Mouse (Mus musculus): ENCODE results near the gene Spatc1l. TPM values are rescaled to one million over a fixed set of nuclear protein-coding genes. Genes with fewer than 3 reads are reported as not detected.
A peak's percentile ranks its signal among the peaks of the same experiment; 100 is the strongest.

Spatc1l gene
- polyA plus RNA-seq (2016; fragmentation: Nextera tagmentation; extraction: Ambion mirVana) = not detected in 2 replicates

DNA sequence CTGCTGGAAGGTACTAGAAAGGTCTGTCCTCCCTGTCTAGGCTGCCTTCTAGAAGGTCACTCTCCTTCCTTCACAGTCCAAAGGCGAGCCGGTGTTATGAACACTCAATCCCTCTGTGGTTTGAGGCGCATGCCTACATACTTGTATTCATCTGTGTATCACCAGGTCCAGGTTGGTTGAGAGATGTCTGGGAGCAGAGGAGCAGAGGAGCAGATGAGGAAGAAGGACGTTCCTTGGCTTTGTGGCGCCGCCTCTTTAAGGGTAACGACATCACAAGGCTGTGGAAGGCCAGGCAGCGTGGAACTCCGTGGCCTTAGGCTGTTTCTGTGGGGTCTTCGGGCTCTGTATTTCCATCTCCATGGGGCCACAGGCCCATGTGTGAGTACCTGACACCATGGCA is at the start of gene Spatc1l:
Gene Spatc1l (plus strand): TSS at position 301 of the 400 bp plus-strand sequence.
- Histone ChIP-seq H3K27ac (no peak within 1 kb of the TSS), H3K4me2 (no peak within 1 kb of the TSS), H3K9me3 (replicated peaks) (no peaks in the 10 kb centered on the region), H3K4me1 (no peaks in the 10 kb centered on the region), H3K9ac (no peak within 1 kb of the TSS), H3K4me3 (no peak within 1 kb of the TSS), H3K36me3 (no peaks in the 10 kb centered on the region), H3K27me3 (replicated peaks) (0 out of 2 replicates have a peak, but pooled peaks cover 4% of the 10 kb centered on the region)
- WGBS (ENCODE audit: insufficient replicate concordance) = 77% methylated on average over 10 of the region's 10 CpGs
- ATAC-seq = no peak

DNA sequence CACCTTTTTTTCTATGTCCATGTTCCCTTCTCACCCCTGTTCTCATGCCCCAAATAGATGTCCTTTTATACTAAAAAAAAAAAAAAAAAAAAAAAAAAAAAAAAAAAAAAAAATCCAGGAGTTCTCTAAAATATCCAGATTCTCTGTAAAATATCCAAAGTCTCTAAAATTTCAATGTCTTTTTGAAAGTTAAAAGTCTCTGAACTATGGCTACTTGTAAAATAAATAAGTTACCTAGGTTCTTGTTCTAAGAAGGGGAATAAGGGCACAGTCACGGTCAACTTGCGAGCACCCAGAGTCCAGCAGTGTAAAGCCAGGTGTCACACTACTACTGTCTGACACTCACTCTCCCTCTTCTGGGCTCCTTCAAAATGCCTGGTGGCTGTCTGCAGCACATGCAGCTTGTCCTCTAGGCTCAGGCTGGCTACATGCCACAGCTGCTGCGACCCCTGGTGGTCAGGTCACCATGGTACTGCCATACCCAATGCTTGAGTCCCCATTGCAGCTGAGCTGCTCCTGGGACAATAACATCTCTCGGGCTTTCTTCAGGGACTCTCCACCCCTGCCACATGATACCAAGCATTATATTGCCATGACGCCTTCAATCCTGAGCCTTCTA is 49.0 kb upstream of the Spatc1l start:
- WGBS (ENCODE audit: insufficient replicate concordance) = 42% methylated on average over 5 of the region's 5 CpGs
- H3K36me3 ChIP-seq = peaks cover 77% of the 10 kb centered on the region
- H3K4me2 ChIP-seq = no peak overlapping the region
- H3K9ac ChIP-seq = no peak overlapping the region
- ATAC-seq = peak; percentile 81
- H3K27ac ChIP-seq = no peak overlapping the region
- no peaks in the 10 kb centered on the region for H3K27me3 ChIP-seq (replicated peaks)
- no peak overlapping the region for H3K4me3 ChIP-seq
- 0 out of 2 replicates have a peak, but pooled peaks cover 5% of the 10 kb centered on the region for H3K4me1 ChIP-seq
- no peaks in the 10 kb centered on the region for H3K9me3 ChIP-seq (replicated peaks)

DNA sequence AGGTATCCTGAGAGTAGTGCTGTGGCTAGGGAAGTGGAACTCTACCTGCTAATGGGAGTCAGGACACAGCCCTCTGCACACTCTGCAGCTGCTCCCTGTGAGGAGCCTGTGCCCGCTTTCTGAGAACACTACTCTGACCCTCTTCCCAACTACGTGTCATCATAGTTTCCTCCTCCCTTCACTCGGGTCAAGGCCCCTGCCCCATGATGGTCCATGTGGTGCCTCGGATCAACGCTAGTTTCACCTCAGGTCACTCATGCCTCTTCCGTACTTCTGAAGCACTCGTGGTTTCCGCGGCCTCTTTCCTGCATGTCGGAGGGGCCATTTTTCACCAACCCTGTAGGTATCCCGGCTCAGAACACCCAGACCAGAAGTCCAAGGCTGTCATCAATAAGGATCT is 31.1 kb upstream of the Spatc1l start:
- Histone ChIP-seq H3K9me3 (replicated peaks) (no peaks in the 10 kb centered on the region), H3K9ac (peak overlapping the region; percentile 49), H3K4me2 (peak overlapping the region; percentile 96), H3K36me3 (peaks cover 29% of the 10 kb centered on the region), H3K27me3 (replicated peaks) (no peaks in the 10 kb centered on the region), H3K4me3 (peak overlapping the region; percentile 72), H3K4me1 (peaks cover 26% of the 10 kb centered on the region), H3K27ac (0 out of 2 replicates have a peak overlapping the region, but pooled peaks have one; percentile 39)
- under 1% methylated on average over 11 of the region's 11 CpGs for WGBS (ENCODE audit: insufficient replicate concordance)
- ATAC-seq = no peak

DNA sequence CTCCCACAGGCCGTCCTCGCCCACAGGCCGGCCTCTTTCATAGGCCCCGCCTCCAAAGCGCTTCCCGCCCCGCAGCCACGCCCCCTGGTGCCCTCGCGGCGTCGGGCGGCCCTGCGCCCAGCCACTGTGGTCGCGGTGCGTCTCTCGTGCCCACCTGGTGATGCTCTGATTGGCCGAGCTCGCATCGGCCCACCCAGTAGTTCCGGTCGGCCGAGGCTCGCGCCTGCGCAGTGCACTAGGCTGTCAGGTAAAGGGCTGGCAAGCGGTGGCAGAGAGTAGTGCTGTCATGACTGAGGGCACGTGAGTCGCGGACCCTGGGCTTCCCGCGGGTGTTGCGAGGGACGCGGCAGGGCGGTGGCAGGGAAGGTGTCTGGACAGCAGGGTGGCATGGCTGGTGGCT is 30.7 kb upstream of the Spatc1l start, which contains the start of gene Lss:
Gene Lss (plus strand): TSS at position 214 of the 400 bp plus-strand sequence.
- ATAC-seq = peak; percentile 99
- Histone ChIP-seq H3K27ac (peak within 1 kb of the TSS; percentile 70), H3K27me3 (replicated peaks) (no peaks in the 10 kb centered on the region), H3K4me3 (peak within 1 kb of the TSS; percentile 72), H3K4me1 (peaks cover 26% of the 10 kb centered on the region), H3K9me3 (replicated peaks) (no peaks in the 10 kb centered on the region), H3K9ac (peak within 1 kb of the TSS; percentile 75), H3K36me3 (peaks cover 34% of the 10 kb centered on the region), H3K4me2 (peak within 1 kb of the TSS; percentile 96)
- WGBS (ENCODE audit: insufficient replicate concordance) = under 1% methylated on average over 37 of the region's 37 CpGs

DNA sequence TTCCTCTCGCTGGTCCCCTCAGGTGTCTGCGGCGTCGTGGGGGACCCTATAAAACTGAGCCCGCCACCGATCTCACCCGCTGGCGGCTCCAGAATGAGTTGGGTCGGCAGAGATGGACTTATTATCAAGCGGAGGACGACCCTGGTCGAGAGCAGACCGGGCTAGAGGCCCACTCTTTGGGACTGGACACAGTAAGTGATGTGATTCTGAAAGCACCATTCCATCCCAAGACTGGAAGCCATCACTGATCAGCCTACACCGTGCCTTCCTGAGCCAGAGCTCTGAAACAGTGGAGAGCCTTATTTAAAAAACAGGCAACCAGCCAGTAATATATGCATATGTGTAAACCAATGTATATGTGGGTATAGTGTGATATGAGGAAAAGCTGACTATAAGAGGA is 30.2 kb upstream of the Spatc1l start:
- 4% methylated on average over 14 of the region's 14 CpGs for WGBS (ENCODE audit: insufficient replicate concordance)
- Histone ChIP-seq H3K9ac (peak overlapping the region; percentile 75), H3K9me3 (replicated peaks) (no peaks in the 10 kb centered on the region), H3K27ac (peak overlapping the region; percentile 70), H3K4me2 (peak overlapping the region; percentile 96), H3K4me3 (peak overlapping the region; percentile 72), H3K36me3 (peaks cover 38% of the 10 kb centered on the region), H3K27me3 (replicated peaks) (no peaks in the 10 kb centered on the region), H3K4me1 (peaks cover 26% of the 10 kb centered on the region)
- ATAC-seq = no peak

DNA sequence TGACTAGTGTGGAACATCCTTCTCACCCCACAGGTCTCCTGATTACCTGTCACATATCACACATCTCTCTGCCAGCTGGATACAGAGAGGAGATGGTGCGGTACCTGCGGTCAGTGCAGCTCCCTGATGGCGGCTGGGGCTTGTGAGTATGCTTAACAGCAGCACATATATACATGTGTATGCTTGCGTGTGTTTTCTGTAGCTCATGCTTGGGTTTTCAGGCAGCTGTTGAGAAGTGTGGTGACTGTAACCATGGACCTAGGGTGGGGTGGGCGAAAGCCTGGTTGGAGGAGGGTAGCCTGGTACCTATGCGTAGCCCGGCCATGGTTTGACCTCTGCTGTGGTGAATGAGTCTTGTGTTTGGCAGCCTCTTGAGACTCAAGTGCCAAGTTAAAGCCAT is 26.5 kb upstream of the Spatc1l start:
- no peak for ATAC-seq
- 90% methylated on average over 7 of the region's 7 CpGs for WGBS (ENCODE audit: insufficient replicate concordance)
- no peak overlapping the region for H3K4me2 ChIP-seq
- no peaks in the 10 kb centered on the region for H3K9me3 ChIP-seq (replicated peaks)
- peaks cover 74% of the 10 kb centered on the region for H3K36me3 ChIP-seq
- H3K9ac ChIP-seq = no peak overlapping the region
- no peaks in the 10 kb centered on the region for H3K27me3 ChIP-seq (replicated peaks)
- H3K4me1 ChIP-seq = peaks cover 24% of the 10 kb centered on the region
- no peak overlapping the region for H3K4me3 ChIP-seq
- H3K27ac ChIP-seq = no peak overlapping the region

DNA sequence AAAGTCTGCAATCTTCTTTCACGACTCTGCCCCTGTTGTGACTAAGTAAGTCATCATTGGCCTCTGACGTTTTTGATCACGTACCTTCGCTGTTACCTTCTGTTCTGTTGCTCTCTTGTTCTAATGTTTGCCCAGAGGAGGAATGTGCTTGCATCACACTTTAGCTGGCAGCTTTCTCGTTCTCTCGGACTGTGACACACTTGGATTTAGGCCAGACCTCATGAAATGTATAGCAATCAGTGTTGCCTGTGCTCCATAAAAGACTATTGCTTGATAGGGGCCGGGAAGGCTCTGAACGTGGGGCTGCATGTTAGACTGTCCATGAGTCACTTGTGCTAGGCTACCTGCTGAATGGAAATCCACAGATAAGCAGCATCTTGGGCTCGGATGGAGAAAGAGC is 24.5 kb upstream of the Spatc1l start:
- no peak for ATAC-seq
- H3K9ac ChIP-seq = no peak overlapping the region
- no peak overlapping the region for H3K4me2 ChIP-seq
- H3K9me3 ChIP-seq (replicated peaks) = no peaks in the 10 kb centered on the region
- peaks cover 7% of the 10 kb centered on the region for H3K4me1 ChIP-seq
- H3K27me3 ChIP-seq (replicated peaks) = no peaks in the 10 kb centered on the region
- no peak overlapping the region for H3K4me3 ChIP-seq
- H3K27ac ChIP-seq = no peak overlapping the region
- 77% methylated on average over 9 of the region's 9 CpGs for WGBS (ENCODE audit: insufficient replicate concordance)
- peaks cover 95% of the 10 kb centered on the region for H3K36me3 ChIP-seq

DNA sequence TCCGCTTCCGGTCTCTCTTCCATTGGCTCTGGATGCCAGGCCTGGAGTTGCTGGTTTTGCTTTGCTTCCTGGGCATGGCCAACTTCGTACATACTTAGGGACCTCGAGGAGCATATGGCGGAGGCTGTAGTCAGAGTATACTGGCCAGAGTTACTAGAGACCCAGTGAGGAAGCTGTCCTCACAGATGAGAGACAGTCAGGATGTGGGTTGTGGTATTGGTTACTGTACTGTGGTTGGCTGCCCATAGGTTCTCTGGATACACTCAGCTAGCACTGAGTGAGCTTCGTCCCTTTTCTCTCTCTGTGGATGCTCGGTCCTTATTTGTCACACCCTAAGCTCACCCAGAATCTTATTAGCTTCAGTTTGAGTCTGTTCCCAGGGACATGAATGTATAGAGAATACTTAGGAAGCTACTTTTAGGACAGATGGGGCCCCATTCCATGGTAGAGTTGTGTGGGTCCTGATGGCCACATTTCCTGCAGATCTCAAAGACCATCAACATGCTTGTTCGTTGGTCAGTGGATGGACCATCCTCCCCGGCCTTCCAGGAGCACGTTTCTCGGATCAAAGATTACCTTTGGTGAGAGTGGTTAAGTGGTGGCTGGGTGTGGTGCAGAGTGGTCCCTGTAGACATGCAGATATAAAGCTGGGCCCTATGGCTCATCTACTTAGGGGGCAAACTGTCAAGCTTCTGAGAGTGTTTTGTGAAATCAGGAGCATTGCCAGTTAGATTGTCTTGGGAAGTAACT is 20.6 kb upstream of the Spatc1l start:
- 67% methylated on average over 11 of the region's 11 CpGs for WGBS (ENCODE audit: insufficient replicate concordance)
- no peaks in the 10 kb centered on the region for H3K9me3 ChIP-seq (replicated peaks)
- no peak for ATAC-seq
- H3K36me3 ChIP-seq = peaks cover 99% of the 10 kb centered on the region
- H3K27ac ChIP-seq = no peak overlapping the region
- H3K4me1 ChIP-seq = no peaks in the 10 kb centered on the region
- no peak overlapping the region for H3K4me2 ChIP-seq
- H3K27me3 ChIP-seq (replicated peaks) = no peaks in the 10 kb centered on the region
- no peak overlapping the region for H3K4me3 ChIP-seq
- H3K9ac ChIP-seq = no peak overlapping the region

DNA sequence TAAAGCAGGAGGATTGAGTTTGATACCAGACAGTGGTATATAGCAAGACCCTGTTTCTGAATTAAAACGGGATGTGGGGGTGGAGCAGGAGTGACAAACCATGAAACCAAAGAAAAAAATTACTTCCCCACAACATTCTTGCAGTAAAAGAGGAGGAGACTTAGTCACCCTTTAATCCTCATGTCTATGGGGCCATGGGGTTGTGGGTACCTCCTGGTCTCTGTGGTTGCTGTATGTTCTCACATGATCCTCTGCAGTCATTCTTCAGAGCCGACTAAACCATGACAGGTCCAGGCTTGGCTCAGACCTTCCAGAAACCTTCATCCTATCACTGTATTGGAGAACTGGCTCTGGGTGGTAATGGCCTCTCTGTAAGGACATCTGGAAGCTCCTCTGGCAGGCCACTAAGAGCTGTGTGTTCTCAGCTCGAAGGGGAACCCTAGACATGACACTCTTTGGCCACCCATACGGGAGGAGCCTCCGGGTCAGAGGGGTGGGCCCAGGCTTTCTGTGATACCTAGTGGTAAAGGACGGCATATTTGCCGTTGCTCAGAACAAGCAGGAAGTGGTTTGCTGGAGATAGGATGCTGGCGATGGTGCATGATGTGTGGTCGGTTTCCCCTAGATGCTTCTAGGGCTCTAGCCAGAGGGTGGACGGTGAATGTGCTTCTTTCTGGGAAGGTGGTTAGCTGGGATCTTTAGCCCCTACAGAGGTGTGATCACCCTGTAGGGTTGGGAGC is 19.3 kb upstream of the Spatc1l start:
- no peak overlapping the region for H3K4me3 ChIP-seq
- no peak for ATAC-seq
- H3K4me1 ChIP-seq = no peaks in the 10 kb centered on the region
- WGBS (ENCODE audit: insufficient replicate concordance) = 35% methylated on average over 10 of the region's 10 CpGs
- no peak overlapping the region for H3K4me2 ChIP-seq
- H3K27ac ChIP-seq = no peak overlapping the region
- H3K9ac ChIP-seq = no peak overlapping the region
- no peaks in the 10 kb centered on the region for H3K9me3 ChIP-seq (replicated peaks)
- H3K36me3 ChIP-seq = peaks cover 99% of the 10 kb centered on the region
- no peaks in the 10 kb centered on the region for H3K27me3 ChIP-seq (replicated peaks)

DNA sequence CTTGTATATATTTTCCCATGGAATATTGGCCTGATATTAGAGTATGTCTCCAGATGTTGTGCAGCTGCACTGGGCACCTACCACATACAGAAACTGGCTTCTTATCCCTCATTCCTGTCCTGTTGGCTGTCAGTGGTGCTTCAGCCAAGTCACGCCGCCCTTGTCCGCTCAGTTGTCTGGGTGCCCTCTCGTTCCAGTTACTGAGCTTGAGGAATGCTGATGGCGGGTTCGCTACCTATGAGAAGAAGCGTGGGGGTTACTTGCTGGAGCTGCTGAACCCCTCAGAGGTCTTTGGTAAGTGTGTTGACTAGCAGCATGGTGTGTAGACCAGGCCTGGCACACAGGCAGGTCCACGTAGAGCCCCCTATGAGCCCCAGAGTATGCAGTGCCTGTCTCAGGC is 15.5 kb upstream of the Spatc1l start:
- no peak overlapping the region for H3K4me3 ChIP-seq
- H3K4me2 ChIP-seq = no peak overlapping the region
- ATAC-seq = no peak
- H3K27ac ChIP-seq = no peak overlapping the region
- peaks cover 99% of the 10 kb centered on the region for H3K36me3 ChIP-seq
- no peaks in the 10 kb centered on the region for H3K4me1 ChIP-seq
- 79% methylated on average over 8 of the region's 8 CpGs for WGBS (ENCODE audit: insufficient replicate concordance)
- no peak overlapping the region for H3K9ac ChIP-seq
- H3K9me3 ChIP-seq (replicated peaks) = no peaks in the 10 kb centered on the region
- H3K27me3 ChIP-seq (replicated peaks) = no peaks in the 10 kb centered on the region

DNA sequence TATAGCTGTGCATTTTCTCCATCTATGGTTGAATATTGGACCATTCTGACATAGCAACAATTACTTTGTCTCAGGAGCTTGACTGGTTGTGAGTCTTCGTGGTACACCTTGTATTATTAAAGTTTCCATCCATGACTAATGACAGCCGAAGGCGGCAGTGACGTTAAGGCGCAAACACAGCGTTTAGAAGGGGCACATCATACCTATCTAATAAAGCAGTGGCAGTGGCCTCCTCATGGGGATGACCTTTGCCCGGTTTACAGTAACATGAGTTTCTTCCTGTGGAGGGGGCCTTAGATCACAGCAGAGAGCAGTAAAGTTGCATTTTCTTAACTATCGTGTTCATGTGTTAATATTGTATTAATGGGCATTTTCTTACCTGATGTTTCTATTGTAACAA is 13.9 kb upstream of the Spatc1l start:
- peaks cover 99% of the 10 kb centered on the region for H3K36me3 ChIP-seq
- H3K4me1 ChIP-seq = no peaks in the 10 kb centered on the region
- no peak for ATAC-seq
- no peaks in the 10 kb centered on the region for H3K27me3 ChIP-seq (replicated peaks)
- H3K9me3 ChIP-seq (replicated peaks) = no peaks in the 10 kb centered on the region
- WGBS (ENCODE audit: insufficient replicate concordance) = 87% methylated on average over 8 of the region's 8 CpGs
- H3K4me3 ChIP-seq = no peak overlapping the region
- H3K4me2 ChIP-seq = no peak overlapping the region
- no peak overlapping the region for H3K27ac ChIP-seq
- no peak overlapping the region for H3K9ac ChIP-seq

DNA sequence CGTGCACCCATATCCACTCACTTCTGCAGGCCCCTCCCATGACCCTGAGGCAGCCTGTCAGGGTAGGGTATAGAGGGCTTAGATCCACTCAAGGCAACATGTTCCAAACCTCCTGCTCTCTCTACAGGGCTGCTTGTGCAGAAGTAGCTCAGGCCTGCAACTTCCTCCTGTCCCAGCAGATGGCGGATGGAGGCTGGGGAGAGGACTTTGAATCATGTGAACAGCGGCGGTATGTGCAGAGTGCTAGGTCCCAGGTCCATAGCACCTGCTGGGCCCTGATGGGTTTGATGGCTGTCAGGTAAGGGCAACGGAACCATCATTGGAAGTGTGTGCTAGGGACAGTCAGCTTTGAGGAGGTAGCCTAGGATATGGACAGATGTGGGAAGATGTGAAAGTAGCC is 11.6 kb upstream of the Spatc1l start:
- no peaks in the 10 kb centered on the region for H3K9me3 ChIP-seq (replicated peaks)
- 84% methylated on average over 5 of the region's 5 CpGs for WGBS (ENCODE audit: insufficient replicate concordance)
- no peak for ATAC-seq
- H3K36me3 ChIP-seq = peaks cover 93% of the 10 kb centered on the region
- no peak overlapping the region for H3K4me2 ChIP-seq
- no peak overlapping the region for H3K4me3 ChIP-seq
- no peaks in the 10 kb centered on the region for H3K27me3 ChIP-seq (replicated peaks)
- no peak overlapping the region for H3K27ac ChIP-seq
- no peak overlapping the region for H3K9ac ChIP-seq
- H3K4me1 ChIP-seq = no peaks in the 10 kb centered on the region
